Mouse (Mus musculus) forelimb bud, embryonic 11.5 days (tissue): ENCODE measurements around the gene Dennd6b.

Source experiments
- DNase-seq: peaks from one replicate; pipeline ENCODE4 v3.0.0-alpha.2; 2012; ENCODE audit warnings: low read depth, low spot score

Dennd6b gene

GRCm38 (mm10) chr15:89196313-89196706, at the start of gene Dennd6b:
Gene Dennd6b (minus strand): TSS chr15:89196496.
- DNase-seq, result peak; percentile 96

- DNase-seq, result no peak
These were observed 44.7 kb upstream of the Dennd6b start for GRCm38 (mm10) chr15:89241025-89241424.

GRCm38 (mm10) chr15:89239751-89240392, 43.6 kb upstream of the Dennd6b start:
- no peak for DNase-seq

- no peak for DNase-seq
These were observed 37.8 kb upstream of the Dennd6b start for GRCm38 (mm10) chr15:89234052-89234451.

GRCm38 (mm10) chr15:89233586-89233985, 37.3 kb upstream of the Dennd6b start:
- no peak for DNase-seq

- DNase-seq, result no peak
These were observed 19.4 kb upstream of the Dennd6b start for GRCm38 (mm10) chr15:89215611-89216233.

- no peak for DNase-seq
These were observed 18.7 kb upstream of the Dennd6b start for GRCm38 (mm10) chr15:89214953-89215352.

GRCm38 (mm10) chr15:89213517-89213916, 17.2 kb upstream of the Dennd6b start:
- no peak for DNase-seq

GRCm38 (mm10) chr15:89212495-89212894, 16.2 kb upstream of the Dennd6b start:
- no peak for DNase-seq

GRCm38 (mm10) chr15:89211716-89212461, 15.6 kb upstream of the Dennd6b start:
- peak; percentile 6 for DNase-seq

- DNase-seq, result peak; percentile 72
These were observed 14.8 kb upstream of the Dennd6b start, which contains the start of gene Ppp6r2 for GRCm38 (mm10) chr15:89210915-89211715. Gene Ppp6r2 (plus strand): TSS chr15:89211553.

- peak; percentile 91 for DNase-seq
These were observed 13.8 kb upstream of the Dennd6b start for GRCm38 (mm10) chr15:89209886-89210761.

- no peak for DNase-seq
These were observed 11.2 kb upstream of the Dennd6b start for GRCm38 (mm10) chr15:89207457-89207856.

GRCm38 (mm10) chr15:89197056-89197455, 760 bp upstream of the Dennd6b start:
- no peak for DNase-seq

- peak; percentile 87 for DNase-seq
These were observed 495 bp downstream of the Dennd6b start for GRCm38 (mm10) chr15:89195690-89196312.

- DNase-seq, result peak; percentile 78
These were observed 1.0 kb downstream of the Dennd6b start for GRCm38 (mm10) chr15:89195261-89195681.

- DNase-seq, result no peak
These were observed 11.4 kb downstream of the Dennd6b start for GRCm38 (mm10) chr15:89184937-89185227.

- DNase-seq, result no peak
These were observed 12.0 kb downstream of the Dennd6b start for GRCm38 (mm10) chr15:89184141-89184936.

GRCm38 (mm10) chr15:89182842-89183241, 13.5 kb downstream of the Dennd6b start:
- no peak for DNase-seq

- DNase-seq, result no peak
These were observed 14.0 kb downstream of the Dennd6b start for GRCm38 (mm10) chr15:89182328-89182741.
